Mouse (Mus musculus) kidney, adult 2 months (tissue): Measurements from ENCODE around the gene Vamp5.

ENCODE experiments used
- CTCF ChIP-seq: fragments of 200-500 bp; conservative IDR thresholded peaks from 2 replicates; pipeline ENCODE4 v1.5.1; 2011; ENCODE audit warnings: low read depth, mild to moderate bottlenecking, control low read depth, low read length, moderate library complexity, mixed read lengths; ENCODE audit not compliant: insufficient read depth, insufficient read length
- POLR2A ChIP-seq: fragments of 200-500 bp; IDR thresholded peaks from one replicate; pipeline ENCODE4 v1.6.1; 2011; ENCODE audit warnings: low read depth, low read length, control low read depth

GRCm38 (mm10) chr6:72359343-72359742 lies 20.9 kb downstream of the Vamp5 start:
- TF ChIP-seq CTCF (no peak), POLR2A (no peak)
